Mouse (Mus musculus): Measurements from ENCODE around the gene Fkbp8. TPM values are rescaled to one million over a fixed set of nuclear protein-coding genes. Genes with fewer than 3 reads are reported as not detected.

Gene Fkbp8
- polyA plus RNA-seq, 1 experiment from 2014 or later = 252 TPM

GRCm38 (mm10) chr8:70558983-70559382, 31.5 kb downstream of the Fkbp8 start:
- Histone ChIP-seq H3K9ac (ENCODE audit: low read depth, low read length) (no peak overlapping the region), H3K27ac (ENCODE audit: low read depth, low read length) (no peak overlapping the region), H3K27me3 (ENCODE audit: control insufficient read depth, insufficient read depth, low read length) (no peaks in the 10 kb centered on the region), H3K9me3 (ENCODE audit: control insufficient read depth, low read length) (no peaks in the 10 kb centered on the region), H3K4me3 (ENCODE audit: low read length) (no peak overlapping the region), H3K4me2 (replicated peaks; ENCODE audit: low read depth, low read length) (no peak overlapping the region), H3K4me1 (ENCODE audit: control insufficient read depth, insufficient read depth, low read length) (peaks cover 15% of the 10 kb centered on the region), H3K36me3 (ENCODE audit: control insufficient read depth, insufficient read depth, low read length) (no peaks in the 10 kb centered on the region)
- ATAC-seq (ENCODE audit: low FRiP score, low TSS enrichment) = no peak
- 85% methylated on average over 3 of the region's 3 CpGs for WGBS

- ATAC-seq (ENCODE audit: low FRiP score, low TSS enrichment) = no peak
Observed at GRCm38 (mm10) chr8:70560096-70560495, 32.6 kb downstream of the Fkbp8 start.

GRCm38 (mm10) chr8:70560564-70560963, 33.0 kb downstream of the Fkbp8 start:
- Histone ChIP-seq H3K27me3 (ENCODE audit: control insufficient read depth, insufficient read depth, low read length) (no peaks in the 10 kb centered on the region), H3K9ac (ENCODE audit: low read depth, low read length) (no peak overlapping the region), H3K4me2 (replicated peaks; ENCODE audit: low read depth, low read length) (no peak overlapping the region), H3K4me1 (ENCODE audit: control insufficient read depth, insufficient read depth, low read length) (peaks cover 26% of the 10 kb centered on the region), H3K9me3 (ENCODE audit: control insufficient read depth, low read length) (no peaks in the 10 kb centered on the region), H3K4me3 (ENCODE audit: low read length) (no peak overlapping the region), H3K36me3 (ENCODE audit: control insufficient read depth, insufficient read depth, low read length) (no peaks in the 10 kb centered on the region), H3K27ac (ENCODE audit: low read depth, low read length) (peak overlapping the region; percentile 59; the same call in 1 of the 2 replicates)
- ATAC-seq (ENCODE audit: low FRiP score, low TSS enrichment) = peak; percentile 54; the same call in 1 of the 2 replicates
- 72% methylated on average over 3 of the region's 3 CpGs for WGBS

More at GRCm38 (mm10) chr8:70560096-70560495, 32.6 kb downstream of the Fkbp8 start:
- WGBS = 72% methylated on average over 2 of the region's 2 CpGs
- peak overlapping the region; percentile 19; the same call in 1 of the 2 replicates for H3K27ac ChIP-seq (ENCODE audit: low read depth, low read length)
- no peaks in the 10 kb centered on the region for H3K9me3 ChIP-seq (ENCODE audit: control insufficient read depth, low read length)
- no peaks in the 10 kb centered on the region for H3K27me3 ChIP-seq (ENCODE audit: control insufficient read depth, insufficient read depth, low read length)
- no peak overlapping the region for H3K9ac ChIP-seq (ENCODE audit: low read depth, low read length)
- H3K4me1 ChIP-seq (ENCODE audit: control insufficient read depth, insufficient read depth, low read length) = peaks cover 23% of the 10 kb centered on the region
- no peak overlapping the region for H3K4me2 ChIP-seq (replicated peaks; ENCODE audit: low read depth, low read length)
- no peak overlapping the region for H3K4me3 ChIP-seq (ENCODE audit: low read length)
- H3K36me3 ChIP-seq (ENCODE audit: control insufficient read depth, insufficient read depth, low read length) = no peaks in the 10 kb centered on the region

GRCm38 (mm10) chr8:70561357-70561756, 33.8 kb downstream of the Fkbp8 start:
- WGBS = 49% methylated on average over 4 of the region's 4 CpGs
- ATAC-seq (ENCODE audit: low FRiP score, low TSS enrichment) = no peak

GRCm38 (mm10) chr8:70561809-70562535, 34.4 kb downstream of the Fkbp8 start:
- Histone ChIP-seq H3K27ac (ENCODE audit: low read depth, low read length) (peak overlapping the region; percentile 59; the same call in 1 of the 2 replicates), H3K9ac (ENCODE audit: low read depth, low read length) (no peak overlapping the region), H3K36me3 (ENCODE audit: control insufficient read depth, insufficient read depth, low read length) (no peaks in the 10 kb centered on the region), H3K9me3 (ENCODE audit: control insufficient read depth, low read length) (no peaks in the 10 kb centered on the region), H3K4me1 (ENCODE audit: control insufficient read depth, insufficient read depth, low read length) (peaks cover 27% of the 10 kb centered on the region), H3K4me2 (replicated peaks; ENCODE audit: low read depth, low read length) (no peak overlapping the region), H3K4me3 (ENCODE audit: low read length) (no peak overlapping the region), H3K27me3 (ENCODE audit: control insufficient read depth, insufficient read depth, low read length) (no peaks in the 10 kb centered on the region)
- WGBS = 66% methylated on average over 7 of the region's 7 CpGs
- ATAC-seq (ENCODE audit: low FRiP score, low TSS enrichment) = no peak

More at GRCm38 (mm10) chr8:70561357-70561756, 33.8 kb downstream of the Fkbp8 start:
- Histone ChIP-seq H3K9me3 (ENCODE audit: control insufficient read depth, low read length) (no peaks in the 10 kb centered on the region), H3K27ac (ENCODE audit: low read depth, low read length) (peak overlapping the region; percentile 59; the same call in 1 of the 2 replicates), H3K4me1 (ENCODE audit: control insufficient read depth, insufficient read depth, low read length) (peaks cover 27% of the 10 kb centered on the region), H3K36me3 (ENCODE audit: control insufficient read depth, insufficient read depth, low read length) (no peaks in the 10 kb centered on the region), H3K4me3 (ENCODE audit: low read length) (no peak overlapping the region), H3K27me3 (ENCODE audit: control insufficient read depth, insufficient read depth, low read length) (no peaks in the 10 kb centered on the region), H3K9ac (ENCODE audit: low read depth, low read length) (no peak overlapping the region), H3K4me2 (replicated peaks; ENCODE audit: low read depth, low read length) (no peak overlapping the region)

GRCm38 (mm10) chr8:70562802-70563201, 35.3 kb downstream of the Fkbp8 start:
- Histone ChIP-seq H3K27me3 (ENCODE audit: control insufficient read depth, insufficient read depth, low read length) (no peaks in the 10 kb centered on the region), H3K27ac (ENCODE audit: low read depth, low read length) (no peak overlapping the region), H3K9me3 (ENCODE audit: control insufficient read depth, low read length) (no peaks in the 10 kb centered on the region), H3K4me3 (ENCODE audit: low read length) (no peak overlapping the region), H3K4me2 (replicated peaks; ENCODE audit: low read depth, low read length) (no peak overlapping the region), H3K36me3 (ENCODE audit: control insufficient read depth, insufficient read depth, low read length) (no peaks in the 10 kb centered on the region), H3K4me1 (ENCODE audit: control insufficient read depth, insufficient read depth, low read length) (peaks cover 27% of the 10 kb centered on the region), H3K9ac (ENCODE audit: low read depth, low read length) (no peak overlapping the region)
- 79% methylated on average over 3 of the region's 3 CpGs for WGBS
- no peak for ATAC-seq (ENCODE audit: low FRiP score, low TSS enrichment)

GRCm38 (mm10) chr8:70563763-70564387, 36.4 kb downstream of the Fkbp8 start:
- H3K4me3 ChIP-seq (ENCODE audit: low read length) = no peak overlapping the region
- H3K9ac ChIP-seq (ENCODE audit: low read depth, low read length) = no peak overlapping the region
- no peaks in the 10 kb centered on the region for H3K36me3 ChIP-seq (ENCODE audit: control insufficient read depth, insufficient read depth, low read length)
- no peak for ATAC-seq (ENCODE audit: low FRiP score, low TSS enrichment)
- no peak overlapping the region for H3K27ac ChIP-seq (ENCODE audit: low read depth, low read length)
- no peaks in the 10 kb centered on the region for H3K27me3 ChIP-seq (ENCODE audit: control insufficient read depth, insufficient read depth, low read length)
- H3K9me3 ChIP-seq (ENCODE audit: control insufficient read depth, low read length) = no peaks in the 10 kb centered on the region
- 90% methylated on average over 6 of the region's 6 CpGs for WGBS
- no peak overlapping the region for H3K4me2 ChIP-seq (replicated peaks; ENCODE audit: low read depth, low read length)
- H3K4me1 ChIP-seq (ENCODE audit: control insufficient read depth, insufficient read depth, low read length) = peaks cover 27% of the 10 kb centered on the region

- H3K36me3 ChIP-seq (ENCODE audit: control insufficient read depth, insufficient read depth, low read length) = no peaks in the 10 kb centered on the region
- no peak overlapping the region for H3K4me2 ChIP-seq (replicated peaks; ENCODE audit: low read depth, low read length)
- no peak overlapping the region for H3K9ac ChIP-seq (ENCODE audit: low read depth, low read length)
- H3K4me3 ChIP-seq (ENCODE audit: low read length) = no peak overlapping the region
- H3K27ac ChIP-seq (ENCODE audit: low read depth, low read length) = no peak overlapping the region
- H3K27me3 ChIP-seq (ENCODE audit: control insufficient read depth, insufficient read depth, low read length) = no peaks in the 10 kb centered on the region
- no peaks in the 10 kb centered on the region for H3K9me3 ChIP-seq (ENCODE audit: control insufficient read depth, low read length)
- peaks cover 25% of the 10 kb centered on the region for H3K4me1 ChIP-seq (ENCODE audit: control insufficient read depth, insufficient read depth, low read length)
- 74% methylated on average over 3 of the region's 3 CpGs for WGBS
- ATAC-seq (ENCODE audit: low FRiP score, low TSS enrichment) = no peak
Observed at GRCm38 (mm10) chr8:70564696-70565235, 37.2 kb downstream of the Fkbp8 start.

- H3K4me1 ChIP-seq (ENCODE audit: control insufficient read depth, insufficient read depth, low read length) = peaks cover 17% of the 10 kb centered on the region; the same call in 1 of the 2 replicates
- no peaks in the 10 kb centered on the region for H3K27me3 ChIP-seq (ENCODE audit: control insufficient read depth, insufficient read depth, low read length)
- no peaks in the 10 kb centered on the region for H3K36me3 ChIP-seq (ENCODE audit: control insufficient read depth, insufficient read depth, low read length)
- H3K27ac ChIP-seq (ENCODE audit: low read depth, low read length) = no peak overlapping the region
- WGBS = 56% methylated on average over 3 of the region's 3 CpGs
- H3K9me3 ChIP-seq (ENCODE audit: control insufficient read depth, low read length) = no peaks in the 10 kb centered on the region
- H3K4me2 ChIP-seq (replicated peaks; ENCODE audit: low read depth, low read length) = no peak overlapping the region
- ATAC-seq (ENCODE audit: low FRiP score, low TSS enrichment) = no peak
- no peak overlapping the region for H3K9ac ChIP-seq (ENCODE audit: low read depth, low read length)
- no peak overlapping the region for H3K4me3 ChIP-seq (ENCODE audit: low read length)
Observed at GRCm38 (mm10) chr8:70565561-70565960, 38.0 kb downstream of the Fkbp8 start.
